Mouse (Mus musculus) lung, adult 2 months (tissue): ENCODE results near the gene Hmgcl. TPM values are rescaled to one million over a fixed set of nuclear protein-coding genes. Genes with fewer than 3 reads are reported as not detected.
A peak's percentile ranks its signal among the peaks of the same experiment; 100 is the strongest.

Experiments used
- DNase-seq: peaks from one replicate; pipeline ENCODE4 v3.0.0; 2022
- H3K4me1 ChIP-seq: fragments of 200-500 bp; 2 replicates; pipeline ENCODE4 v1.6.1; 2011; ENCODE audit warnings: low read length; ENCODE audit not compliant: control insufficient read depth, insufficient read depth
- H3K4me3 ChIP-seq: fragments of 200-500 bp; replicated peaks from 2 replicates; pipeline ENCODE3; 2011; ENCODE audit warnings: low read depth, mild to moderate bottlenecking, control low read depth, low read length; ENCODE audit errors: extremely low read depth
- CTCF ChIP-seq: fragments of 200-500 bp; IDR thresholded peaks from 2 replicates; pipeline ENCODE4 v1.5.1; 2011; ENCODE audit warnings: mild to moderate bottlenecking, low read length, control low read depth; ENCODE audit not compliant: insufficient read depth
- POLR2A ChIP-seq: fragments of 200-500 bp; IDR thresholded peaks from 2 replicates; pipeline ENCODE4 v1.6.1; 2011; ENCODE audit warnings: low read depth, mild to moderate bottlenecking, control low read depth, low read length, borderline replicate concordance; ENCODE audit errors: extremely low read depth
- WGBS: fragments of 180-500 bp; shearing (Covaris S2); methylation state at CpG from one replicate; pipeline ENCODE4 v1.1.7; 2018; 5-methylcytosine and 5-hydroxymethylcytosine counted together
- polyA plus RNA-seq: library from polyadenylated mRNA; depleted of rRNA; stranded (reverse); fragments of >200 nt; gene quantifications from 2 replicates; pipeline ENCODE4 v1.2.3, GENCODE M21; 2012

Gene Hmgcl
- polyA plus RNA-seq, 1 experiment: 49.6 TPM

GRCm38 (mm10) chr4:135912164-135912563 is 34.1 kb upstream of the Hmgcl start:
- WGBS: 34% methylated on average over 3 of the region's 3 CpGs
- Histone ChIP-seq H3K4me1 (peaks cover 4% of the 10 kb centered on the region; the same call in 1 of the 2 replicates), H3K4me3 (no peak overlapping the region)
- TF ChIP-seq POLR2A (no peak), CTCF (no peak)
- no peak for DNase-seq

DNA sequence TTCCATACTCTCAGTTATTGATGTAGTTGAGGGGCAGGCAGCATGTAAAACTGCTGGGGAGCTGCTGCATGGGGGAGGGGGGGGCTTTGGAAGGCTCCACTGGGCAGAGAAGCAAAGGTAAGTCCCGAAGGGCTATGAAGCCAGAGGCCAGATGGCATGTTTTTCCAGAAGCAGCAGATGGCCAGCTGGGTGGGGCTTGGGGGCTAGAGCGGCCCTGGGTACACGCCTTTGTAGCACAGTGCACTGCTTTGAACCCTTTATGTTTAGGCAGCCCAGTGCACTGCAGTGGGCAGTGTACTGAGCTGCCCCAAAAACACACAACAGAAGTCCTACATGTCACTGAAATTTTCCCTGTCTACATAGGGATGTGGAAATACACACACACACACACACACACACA is 33.4 kb upstream of the Hmgcl start:
- no peak for TF ChIP-seq CTCF
- TF ChIP-seq POLR2A: no peak
- WGBS: 36% methylated on average over 3 of the region's 3 CpGs
- DNase-seq: no peak
- Histone ChIP-seq H3K4me3 (no peak overlapping the region), H3K4me1 (peaks cover 4% of the 10 kb centered on the region; the same call in 1 of the 2 replicates)

GRCm38 (mm10) chr4:135913433-135913832 is 32.8 kb upstream of the Hmgcl start:
- TF ChIP-seq POLR2A (no peak), CTCF (no peak)
- Histone ChIP-seq H3K4me1 (peaks cover 4% of the 10 kb centered on the region; the same call in 1 of the 2 replicates), H3K4me3 (no peak overlapping the region)
- 53% methylated on average over 4 of the region's 4 CpGs for whole genome bisulfite sequencing
- no peak for DNase-seq

- Histone ChIP-seq H3K4me1 (peaks cover 8% of the 10 kb centered on the region; the same call in 1 of the 2 replicates), H3K4me3 (no peak overlapping the region)
- 61% methylated on average over 13 of the region's 13 CpGs for WGBS
- TF ChIP-seq POLR2A (no peak), CTCF (no peak)
- no peak for DNase-seq
Measured at GRCm38 (mm10) chr4:135918635-135919279, 27.5 kb upstream of the Hmgcl start.

GRCm38 (mm10) chr4:135919280-135919639 is 27.0 kb upstream of the Hmgcl start:
- no peak for DNase-seq
- H3K4me3 ChIP-seq: no peak overlapping the region
- 72% methylated on average over 3 of the region's 3 CpGs for WGBS
- H3K4me1 ChIP-seq: peaks cover 8% of the 10 kb centered on the region; the same call in 1 of the 2 replicates
- TF ChIP-seq POLR2A (no peak), CTCF (no peak)

DNA sequence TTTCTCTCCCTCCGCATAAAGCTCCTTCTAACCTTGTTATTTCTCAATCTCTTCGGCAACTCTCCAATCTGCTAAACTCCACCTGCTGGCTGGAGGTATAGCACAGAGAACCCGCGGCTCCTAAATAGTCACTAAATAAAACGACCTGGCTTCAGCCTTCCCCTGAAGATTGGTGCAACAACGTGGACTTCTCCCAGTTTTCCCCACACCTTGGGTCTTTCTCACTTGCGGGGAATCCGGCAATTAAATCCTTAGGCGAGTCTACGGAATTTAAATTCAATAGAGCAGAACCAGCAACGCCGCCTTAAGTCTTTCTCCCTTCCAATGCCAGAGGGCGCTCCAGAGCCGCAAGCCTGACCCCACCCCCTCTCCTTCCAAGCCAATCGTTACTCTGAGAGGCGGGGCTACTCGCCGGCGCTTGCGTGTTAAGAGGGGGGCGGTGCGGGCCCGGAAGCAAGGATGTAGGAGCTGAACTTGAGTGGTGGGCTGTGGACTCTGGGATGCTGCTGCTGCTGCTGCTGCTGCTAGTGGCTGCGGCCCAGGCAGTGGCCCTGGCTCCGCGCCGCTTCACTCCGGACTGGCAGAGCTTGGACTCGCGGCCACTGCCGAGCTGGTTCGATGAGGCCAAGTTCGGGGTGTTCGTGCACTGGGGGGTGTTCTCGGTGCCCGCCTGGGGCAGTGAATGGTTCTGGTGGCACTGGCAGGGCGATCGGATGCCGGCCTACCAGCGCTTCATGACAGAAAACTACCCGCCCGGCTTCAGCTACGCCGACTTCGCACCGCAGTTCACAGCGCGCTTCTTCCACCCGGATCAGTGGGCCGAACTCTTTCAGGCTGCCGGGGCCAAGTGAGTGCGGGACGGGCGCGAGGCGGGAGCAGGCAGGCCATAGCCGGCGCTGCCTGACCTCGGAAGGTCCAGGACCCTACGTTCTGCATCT is 25.7 kb upstream of the Hmgcl start, which contains the start of gene Fuca1:
Gene Fuca1, plus strand, starts transcription at position 432 of the 938 bp plus-strand sequence.
- peaks cover 8% of the 10 kb centered on the region; the same call in 1 of the 2 replicates for H3K4me1 ChIP-seq
- peak; percentile 57 for TF ChIP-seq CTCF
- peak; percentile 69; the same call in 1 of the 2 replicates for TF ChIP-seq POLR2A
- peak; percentile 96 for DNase-seq
- H3K4me3 ChIP-seq: peak within 1 kb of the TSS; percentile 65
- under 1% methylated on average over 60 of the region's 60 CpGs for WGBS

DNA sequence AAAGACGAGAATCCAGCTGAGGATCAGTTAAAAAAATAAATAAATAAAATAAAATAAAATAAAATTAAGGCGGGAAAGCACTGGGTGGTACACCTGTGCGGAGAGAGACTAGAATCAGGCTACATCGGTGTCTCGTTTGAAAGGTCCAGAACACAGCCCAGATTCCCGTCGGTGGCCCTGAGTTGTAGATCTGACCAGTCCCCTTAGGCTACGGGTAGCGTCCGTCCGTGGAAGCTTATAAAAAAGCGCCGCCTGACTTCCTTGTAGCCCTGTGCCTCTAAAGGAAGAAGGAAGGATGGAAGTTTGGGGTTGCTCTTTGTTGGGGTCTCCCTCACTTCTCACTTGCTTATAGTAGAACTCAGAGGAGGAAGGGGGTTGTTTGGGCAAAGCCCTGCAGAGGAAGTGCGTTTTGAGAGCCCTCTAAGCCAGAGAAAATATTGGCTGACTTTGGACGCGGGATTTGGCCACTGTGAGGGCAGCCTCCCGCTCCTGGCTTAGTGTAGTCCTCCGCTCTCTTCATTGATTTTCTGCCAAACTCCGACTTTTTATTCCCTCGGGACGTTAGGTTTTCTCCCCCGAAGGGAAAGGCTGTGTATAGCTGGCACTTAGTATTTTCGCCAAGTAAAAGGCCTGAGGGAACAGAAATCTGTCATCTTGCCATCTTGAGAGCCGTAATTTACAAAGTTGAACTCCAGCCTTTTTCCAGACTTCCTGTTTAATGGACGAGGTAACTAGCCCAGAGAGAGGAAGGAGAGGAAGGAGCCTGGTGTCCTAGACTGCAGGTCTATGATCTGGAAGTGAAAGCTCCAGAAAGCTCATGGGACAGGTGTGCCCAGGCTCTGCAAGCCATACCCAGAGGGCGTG is 24.8 kb upstream of the Hmgcl start:
- DNase-seq: peak; percentile 37
- H3K4me3 ChIP-seq: peak overlapping the region; percentile 65
- WGBS: 3% methylated on average over 26 of the region's 26 CpGs
- H3K4me1 ChIP-seq: peaks cover 8% of the 10 kb centered on the region; the same call in 1 of the 2 replicates
- TF ChIP-seq CTCF (no peak), POLR2A (no peak)

DNA sequence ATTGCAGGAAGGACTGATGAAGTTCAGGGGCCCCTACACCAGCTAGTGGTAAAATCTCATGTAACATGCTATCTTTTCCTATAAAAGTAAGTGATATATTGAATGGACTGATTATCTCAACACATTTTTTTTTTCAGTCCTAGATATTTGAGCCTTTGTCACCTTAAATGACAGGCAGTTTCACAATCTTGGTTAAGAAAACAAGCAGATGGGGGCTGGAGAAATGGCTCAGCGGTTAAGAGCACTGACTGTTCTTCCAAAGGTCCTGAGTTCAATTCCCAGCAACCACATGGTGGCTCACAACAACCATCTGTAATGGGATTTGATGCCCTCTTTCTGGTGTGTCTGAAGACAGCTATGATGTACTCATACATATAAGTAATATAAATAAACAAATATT is 24.1 kb upstream of the Hmgcl start:
- TF ChIP-seq POLR2A: no peak
- no peak for TF ChIP-seq CTCF
- no peak for DNase-seq
- 78% methylated on average over 1 of the region's 1 CpGs for WGBS
- peaks cover 8% of the 10 kb centered on the region; the same call in 1 of the 2 replicates for H3K4me1 ChIP-seq
- H3K4me3 ChIP-seq: no peak overlapping the region
